Mouse (Mus musculus) forebrain, postnatal 0 days (tissue): ENCODE measurements around the gene Bcl9. TPM values are rescaled to one million over a fixed set of nuclear protein-coding genes. Genes with fewer than 3 reads are reported as not detected.

Source experiments
- ATAC-seq: fragments of 200-750 bp; cut with Nextera tagmentation; 2 replicates; pipeline ENCODE4 v1.8.0; 2017; ENCODE audit warnings: mild to moderate bottlenecking, moderate library complexity
- DNase-seq: peaks from one replicate; pipeline ENCODE4 v3.0.0-alpha.2; 2015
- H3K27ac ChIP-seq: fragments of 300-500 bp; sonication (generic); 2 replicates; pipeline ENCODE4 v1.5.1; 2014; ENCODE audit warnings: low read depth, mild to moderate bottlenecking, antibody characterized with exemption, low read length, moderate library complexity, mixed read lengths
- H3K27me3 ChIP-seq: fragments of 300-500 bp; sonication (generic); 2 replicates; pipeline ENCODE4 v1.6.1; 2014; ENCODE audit warnings: mild to moderate bottlenecking, low read length, mixed read lengths; ENCODE audit not compliant: insufficient read depth
- H3K36me3 ChIP-seq: fragments of 300-500 bp; sonication (generic); 2 replicates; pipeline ENCODE4 v1.6.1; 2014; ENCODE audit warnings: mild to moderate bottlenecking, moderate library complexity; ENCODE audit not compliant: insufficient read depth
- H3K4me1 ChIP-seq: fragments of 300-500 bp; sonication (generic); 2 replicates; pipeline ENCODE4 v1.6.1; 2014; ENCODE audit warnings: antibody characterized with exemption; ENCODE audit not compliant: insufficient read depth
- H3K4me2 ChIP-seq: fragments of 300-500 bp; sonication (generic); 2 replicates; pipeline ENCODE4 v1.6.1; 2014; ENCODE audit warnings: low read depth, mild to moderate bottlenecking, moderate library complexity
- H3K4me3 ChIP-seq: fragments of 300-500 bp; sonication (generic); 2 replicates; pipeline ENCODE4 v1.5.1; 2014; ENCODE audit warnings: low read depth, low read length, mixed read lengths
- H3K9ac ChIP-seq: fragments of 300-500 bp; sonication (generic); 2 replicates; pipeline ENCODE4 v1.6.1; 2014; ENCODE audit warnings: mild to moderate bottlenecking
- H3K9me3 ChIP-seq: fragments of 300-500 bp; sonication (generic); 2 replicates; pipeline ENCODE4 v1.6.1; 2016; ENCODE audit warnings: low read length
- CTCF ChIP-seq: sonication (generic); IDR thresholded peaks from 2 replicates; pipeline ENCODE4 v1.5.1; 2016; ENCODE audit warnings: antibody characterized with exemption, control low read depth, low read depth
- WGBS: fragments of 180-500 bp; shearing (Covaris S2); extraction: QIAGEN DNeasy Blood & Tissue Kit; methylation state at CpG from one replicate; pipeline ENCODE4 v1.1.7; 2014; 5-methylcytosine and 5-hydroxymethylcytosine counted together
- polyA plus RNA-seq: library from polyadenylated mRNA; unstranded; fragments of >200 nt; fragmentation: Nextera tagmentation; extraction: Ambion mirVana; gene quantifications from 2 replicates; pipeline ENCODE4 v1.2.1, GENCODE M21; 2015
- total RNA-seq: library from RNA; depleted of rRNA; stranded (reverse); fragments of >200 nt; gene quantifications from 2 replicates; pipeline ENCODE4 v1.2.3, GENCODE M21; 2014

The Bcl9 gene
- total and polyA plus RNA-seq, 2 experiments from 2014 or later: 46.4 to 62.8 TPM

GRCm38 (mm10) chr3:97161773-97162172 lies 135.9 kb downstream of the Bcl9 start:
- no peak overlapping the region for H3K27ac ChIP-seq
- WGBS: 60% methylated on average over 4 of the region's 4 CpGs
- no peak overlapping the region for H3K9ac ChIP-seq
- no peak overlapping the region for H3K4me2 ChIP-seq
- no peaks in the 10 kb centered on the region for H3K27me3 ChIP-seq
- H3K4me1 ChIP-seq: peaks cover 6% of the 10 kb centered on the region; the same call in 1 of the 2 replicates
- H3K36me3 ChIP-seq: peaks cover 5% of the 10 kb centered on the region; the same call in 1 of the 2 replicates
- TF ChIP-seq CTCF: no peak
- DNase-seq (no peak), ATAC-seq (no peak)
- no peaks in the 10 kb centered on the region for H3K9me3 ChIP-seq
- no peak overlapping the region for H3K4me3 ChIP-seq

DNA sequence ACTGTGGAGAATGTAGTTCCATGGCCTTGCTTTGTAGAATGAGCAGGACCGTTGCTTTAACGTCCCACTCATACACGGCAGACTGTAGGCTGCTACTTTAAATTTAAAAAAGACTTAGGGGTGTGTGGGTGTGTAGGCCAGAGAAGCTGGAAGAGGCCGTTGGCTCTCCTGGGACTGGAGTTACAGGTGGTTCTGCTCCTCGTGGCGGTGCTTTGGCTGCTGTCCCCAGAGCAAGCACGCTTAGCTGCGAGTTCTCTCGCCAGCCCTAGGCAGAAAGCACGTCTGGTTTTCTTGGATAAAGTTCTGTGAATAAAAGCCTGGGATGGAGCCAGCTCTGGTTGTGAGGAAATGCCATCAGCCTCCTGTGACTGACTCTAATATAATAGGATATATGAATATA lies 136.8 kb downstream of the Bcl9 start:
- H3K4me2 ChIP-seq: no peak overlapping the region
- peak; percentile 65 for DNase-seq

DNA sequence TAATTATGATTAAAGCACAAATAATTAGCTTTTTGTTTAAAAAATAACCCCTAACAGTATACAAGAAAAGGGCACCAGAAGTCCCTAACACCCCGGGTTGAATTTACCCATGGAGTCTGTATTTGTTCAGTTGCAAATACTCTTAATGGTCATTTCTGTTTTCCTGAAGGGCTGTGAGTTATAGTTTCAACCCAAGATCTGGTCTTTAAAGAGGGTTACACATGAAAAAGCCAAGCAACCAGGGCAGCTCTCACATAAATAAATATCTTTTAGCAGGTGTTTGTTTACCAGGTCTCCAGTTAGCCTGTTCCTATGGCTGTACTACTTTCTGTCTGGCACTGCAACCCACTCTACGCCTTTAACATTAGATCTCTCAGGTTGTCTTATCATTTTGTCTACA lies 137.7 kb downstream of the Bcl9 start:
- Histone ChIP-seq H3K27ac (no peak overlapping the region), H3K4me2 (peak overlapping the region; percentile 86), H3K9ac (no peak overlapping the region), H3K36me3 (0 out of 2 replicates have a peak, but pooled peaks cover 5% of the 10 kb centered on the region), H3K4me1 (peaks cover 6% of the 10 kb centered on the region; the same call in 1 of the 2 replicates), H3K9me3 (no peaks in the 10 kb centered on the region), H3K4me3 (no peak overlapping the region), H3K27me3 (no peaks in the 10 kb centered on the region)
- no peak for DNase-seq
- ATAC-seq: no peak
- no peak for TF ChIP-seq CTCF
- WGBS: 70% methylated on average over 2 of the region's 2 CpGs

More for the DNA sequence above, 136.8 kb downstream of the Bcl9 start:
- ATAC-seq: no peak
- no peak overlapping the region for H3K27ac ChIP-seq
- H3K9ac ChIP-seq: no peak overlapping the region
- H3K27me3 ChIP-seq: no peaks in the 10 kb centered on the region
- no peaks in the 10 kb centered on the region for H3K9me3 ChIP-seq
- WGBS: 33% methylated on average over 10 of the region's 10 CpGs
- H3K36me3 ChIP-seq: 0 out of 2 replicates have a peak, but pooled peaks cover 5% of the 10 kb centered on the region
- peaks cover 6% of the 10 kb centered on the region; the same call in 1 of the 2 replicates for H3K4me1 ChIP-seq
- no peak for TF ChIP-seq CTCF
- no peak overlapping the region for H3K4me3 ChIP-seq

DNA sequence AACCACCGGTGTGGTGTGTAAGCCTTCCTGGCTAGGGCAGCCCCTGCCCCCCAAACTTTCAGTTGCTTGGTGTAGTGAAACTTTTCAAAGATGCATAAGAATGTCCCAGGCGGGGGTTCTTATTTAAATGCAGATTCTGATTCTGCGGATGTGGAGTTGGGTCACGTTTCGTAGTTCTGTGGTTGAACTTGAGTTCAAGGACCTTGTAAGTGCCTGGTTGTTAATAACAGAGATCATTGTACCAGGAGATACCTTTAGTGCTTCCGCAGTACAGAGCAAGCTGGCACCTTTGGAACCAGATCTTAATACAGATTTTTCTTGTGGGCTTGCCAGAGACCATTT lies 138.2 kb downstream of the Bcl9 start:
- no peaks in the 10 kb centered on the region for H3K27me3 ChIP-seq
- peak overlapping the region; percentile 65 for H3K4me3 ChIP-seq
- H3K4me1 ChIP-seq: peaks cover 6% of the 10 kb centered on the region; the same call in 1 of the 2 replicates
- no peak for ATAC-seq
- peak overlapping the region; percentile 50 for H3K9ac ChIP-seq
- H3K27ac ChIP-seq: no peak overlapping the region
- no peak for TF ChIP-seq CTCF
- WGBS: 8% methylated on average over 6 of the region's 6 CpGs
- H3K36me3 ChIP-seq: 0 out of 2 replicates have a peak, but pooled peaks cover 5% of the 10 kb centered on the region
- no peaks in the 10 kb centered on the region for H3K9me3 ChIP-seq
- DNase-seq: no peak
- H3K4me2 ChIP-seq: peak overlapping the region; percentile 86

DNA sequence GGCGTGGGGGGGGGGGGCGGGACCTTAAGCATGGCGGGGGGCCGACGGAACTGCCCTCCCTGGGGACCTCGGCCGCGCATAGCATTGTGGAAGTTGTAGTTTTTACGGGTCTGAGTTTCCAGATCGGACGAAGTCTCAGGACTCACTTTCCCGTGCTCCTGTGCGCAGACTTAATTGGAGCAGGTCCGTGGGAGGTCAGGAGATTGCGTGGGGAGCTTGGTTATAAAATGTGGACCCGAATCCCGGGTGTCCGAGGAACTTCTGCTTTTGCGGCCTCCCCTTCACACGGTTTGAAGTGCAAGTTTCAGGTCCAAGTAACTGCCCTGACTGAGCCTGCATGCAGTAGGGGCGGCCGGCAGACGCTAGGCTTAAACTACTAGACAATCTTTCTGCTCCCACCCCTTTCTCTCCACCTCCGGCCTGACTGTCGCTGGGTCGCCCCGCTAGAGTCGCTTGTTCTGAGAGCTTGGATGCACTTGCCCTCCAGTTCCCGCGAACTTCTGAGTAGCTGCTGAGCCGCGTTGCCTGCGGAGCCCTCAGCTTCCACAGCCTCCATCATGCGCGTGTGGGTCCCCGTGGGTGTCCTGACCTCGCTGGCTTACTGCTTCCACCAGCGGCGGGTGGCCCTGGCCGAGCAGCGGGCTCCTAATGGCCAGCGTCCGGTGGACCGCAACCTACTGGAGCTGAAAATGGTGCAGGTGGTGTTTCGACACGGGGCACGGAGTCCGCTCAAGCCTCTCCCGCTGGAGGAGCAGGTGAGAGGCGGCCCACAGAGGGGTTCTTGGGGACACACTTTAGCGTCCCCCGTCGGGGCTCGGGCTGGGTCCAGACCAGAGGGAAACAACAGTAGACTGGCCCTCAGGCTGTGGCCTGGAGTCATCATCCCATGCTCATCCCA lies 138.9 kb downstream of the Bcl9 start, which contains the start of gene Acp6:
Gene Acp6, plus strand, starts transcription at position 167 of the 898 bp plus-strand sequence.
- H3K4me2 ChIP-seq: peak within 1 kb of the TSS; percentile 86
- peak; percentile 87 for DNase-seq
- H3K9ac ChIP-seq: peak within 1 kb of the TSS; percentile 50
- under 1% methylated on average over 54 of the region's 54 CpGs for WGBS
- TF ChIP-seq CTCF: no peak
- peak within 1 kb of the TSS; percentile 65 for H3K4me3 ChIP-seq
- 0 out of 2 replicates have a peak, but pooled peaks cover under 1% of the 10 kb centered on the region for H3K36me3 ChIP-seq
- H3K4me1 ChIP-seq: peaks cover 6% of the 10 kb centered on the region; the same call in 1 of the 2 replicates
- no peaks in the 10 kb centered on the region for H3K27me3 ChIP-seq
- H3K27ac ChIP-seq: peak within 1 kb of the TSS; percentile 35
- peak; percentile 93 for ATAC-seq
- no peaks in the 10 kb centered on the region for H3K9me3 ChIP-seq

DNA sequence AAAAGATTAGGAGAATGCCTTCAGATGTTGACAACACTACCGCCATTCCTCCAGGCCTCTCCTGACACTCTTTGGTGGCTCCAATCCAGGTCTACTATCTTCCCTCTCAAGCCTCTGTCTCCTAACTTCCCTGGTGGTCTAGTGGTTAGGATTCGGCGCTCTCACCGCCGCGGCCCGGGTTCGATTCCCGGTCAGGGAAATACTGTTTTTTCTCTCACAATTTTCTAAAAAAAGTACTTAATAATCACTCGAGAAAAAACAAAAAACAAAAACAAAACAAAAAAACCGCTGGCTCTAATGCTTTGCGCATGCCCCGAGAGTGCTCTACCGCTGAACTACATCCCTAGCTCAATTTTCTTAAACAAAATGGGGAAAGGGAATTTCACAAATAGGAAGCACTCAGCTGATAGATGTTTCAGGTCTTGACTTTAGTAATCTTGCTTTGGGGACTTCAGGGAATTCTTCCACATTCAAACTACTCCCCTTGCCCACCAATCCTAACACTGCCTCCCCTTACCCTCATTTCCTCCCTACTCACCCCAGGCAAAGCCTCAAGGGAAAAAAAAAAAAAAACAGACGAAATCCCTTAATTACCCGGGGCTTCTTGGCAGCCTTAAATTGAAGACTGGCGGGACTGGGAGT lies 139.6 kb downstream of the Bcl9 start:
- under 1% methylated on average over 17 of the region's 17 CpGs for WGBS
- peak; percentile 88 for DNase-seq
- Histone ChIP-seq H3K4me3 (peak overlapping the region; percentile 65), H3K27me3 (no peaks in the 10 kb centered on the region), H3K9me3 (no peaks in the 10 kb centered on the region), H3K4me2 (peak overlapping the region; percentile 86), H3K9ac (peak overlapping the region; percentile 50; the same call in 1 of the 2 replicates), H3K4me1 (peaks cover 6% of the 10 kb centered on the region; the same call in 1 of the 2 replicates), H3K36me3 (no peaks in the 10 kb centered on the region), H3K27ac (0 out of 2 replicates have a peak overlapping the region, but pooled peaks have one; percentile 35)
- peak; percentile 69 for ATAC-seq
- TF ChIP-seq CTCF: no peak
